Mouse (Mus musculus) T-helper 17 cell (primary cell): ENCODE results near the gene Tdgf1.

Experiments used
- in situ Hi-C, 2 experiments: fragments of 300-600 bp; cut with MboI, MseI; formaldehyde crosslinking; loops; 1 replicate in 1 of 2; 2 replicates in 1 of 2; pipeline ENCODE4 v1.15.1; 2025; ENCODE audit warnings: high pct_unique_total_duplicates in 2 of 2

Tdgf1 gene

GRCm38 (mm10) chr9:110945926-110946325 is at the start of gene Tdgf1:
Gene Tdgf1, minus strand, starts transcription at chr9:110946158.
- in situ Hi-C loops, result no loop called here

GRCm38 (mm10) chr9:110994716-110995172 is 48.8 kb upstream of the Tdgf1 start:
- in situ Hi-C loops, result loop anchor here in 1 of 2 experiments (10.0 kb wide), 1 partner anchor 70 kb away; no protein-coding TSS in a partner anchor

GRCm38 (mm10) chr9:110993281-110993709 is 47.3 kb upstream of the Tdgf1 start:
- in situ Hi-C loops, result loop anchor here in 1 of 2 experiments (10.0 kb wide), 1 partner anchor 72 kb away; no protein-coding TSS in a partner anchor

GRCm38 (mm10) chr9:110990204-110990603 is 44.2 kb upstream of the Tdgf1 start, which contains the start of gene Rtp3:
Gene Rtp3, minus strand, starts transcription at chr9:110990583.
- in situ Hi-C loops, result loop anchor here in 1 of 2 experiments (10.0 kb wide), 1 partner anchor 75 kb away; no protein-coding TSS in a partner anchor

- in situ Hi-C loops, result loop anchor here in 1 of 2 experiments (5.0 kb wide), 1 partner anchor 93 kb away; no protein-coding TSS in a partner anchor
Measured at GRCm38 (mm10) chr9:110989543-110989942, 43.6 kb upstream of the Tdgf1 start.

- in situ Hi-C loops, result loop anchor here in 1 of 2 experiments (5.0 kb wide), 1 partner anchor 93 kb away; no protein-coding TSS in a partner anchor
Measured at GRCm38 (mm10) chr9:110989141-110989540, 43.2 kb upstream of the Tdgf1 start.

- in situ Hi-C loops, result loop anchor here in 1 of 2 experiments (5.0 kb wide), 1 partner anchor 94 kb away; no protein-coding TSS in a partner anchor
Measured at GRCm38 (mm10) chr9:110988078-110988477, 42.1 kb upstream of the Tdgf1 start.

- in situ Hi-C loops, result loop anchor here in 1 of 2 experiments (5.0 kb wide), 1 partner anchor 95 kb away; no protein-coding TSS in a partner anchor
Measured at GRCm38 (mm10) chr9:110987331-110987730, 41.4 kb upstream of the Tdgf1 start.

- in situ Hi-C loops, result loop anchor here in 1 of 2 experiments (5.0 kb wide), 1 partner anchor 96 kb away; no protein-coding TSS in a partner anchor
Measured at GRCm38 (mm10) chr9:110985951-110986350, 40.0 kb upstream of the Tdgf1 start.

GRCm38 (mm10) chr9:110985541-110985940 is 39.6 kb upstream of the Tdgf1 start:
- in situ Hi-C loops, result loop anchor here in 1 of 2 experiments (5.0 kb wide), 1 partner anchor 97 kb away; no protein-coding TSS in a partner anchor

- in situ Hi-C loops, result no loop called here
Measured at GRCm38 (mm10) chr9:110984096-110984495, 38.1 kb upstream of the Tdgf1 start.

GRCm38 (mm10) chr9:110982351-110982750 is 36.4 kb upstream of the Tdgf1 start:
- in situ Hi-C loops, result no loop called here

- in situ Hi-C loops, result no loop called here
Measured at GRCm38 (mm10) chr9:110979411-110979810, 33.5 kb upstream of the Tdgf1 start.

- in situ Hi-C loops, result no loop called here
Measured at GRCm38 (mm10) chr9:110965910-110966231, 19.9 kb upstream of the Tdgf1 start.

- in situ Hi-C loops, result no loop called here
Measured at GRCm38 (mm10) chr9:110965062-110965909, 19.3 kb upstream of the Tdgf1 start.

- in situ Hi-C loops, result no loop called here
Measured at GRCm38 (mm10) chr9:110963566-110964115, 17.7 kb upstream of the Tdgf1 start.

- in situ Hi-C loops, result no loop called here
Measured at GRCm38 (mm10) chr9:110961386-110961785, 15.4 kb upstream of the Tdgf1 start.

GRCm38 (mm10) chr9:110960230-110961149 is 14.5 kb upstream of the Tdgf1 start:
- in situ Hi-C loops, result no loop called here

GRCm38 (mm10) chr9:110959669-110960068 is 13.7 kb upstream of the Tdgf1 start:
- in situ Hi-C loops, result no loop called here

GRCm38 (mm10) chr9:110955962-110956361 is 10.0 kb upstream of the Tdgf1 start:
- in situ Hi-C loops, result no loop called here
